Mouse (Mus musculus): Measurements from ENCODE around the gene Mogs. TPM values are rescaled to one million over a fixed set of nuclear protein-coding genes. Genes with fewer than 3 reads are reported as not detected.

The Mogs gene
- polyA plus RNA-seq, 1 experiment from 2014 or later, result 26.1 TPM

GRCm38 (mm10) chr6:83117616-83118015, 2.3 kb downstream of the Mogs start:
- Histone ChIP-seq H3K36me3 (peaks cover 30% of the 10 kb centered on the region), H3K9me3 (replicated peaks) (no peaks in the 10 kb centered on the region), H3K4me2 (no peak overlapping the region), H3K4me1 (peaks cover 60% of the 10 kb centered on the region), H3K9ac (replicated peaks) (no peak overlapping the region; the same call in 1 of the 2 replicates), H3K4me3 (replicated peaks) (no peak overlapping the region), H3K27ac (replicated peaks) (no peak overlapping the region), H3K27me3 (replicated peaks) (no peaks in the 10 kb centered on the region)
- 93% methylated on average over 13 of the region's 13 CpGs for WGBS
- ATAC-seq (ENCODE audit: low FRiP score), result no peak

GRCm38 (mm10) chr6:83118369-83118768, 3.1 kb downstream of the Mogs start:
- Histone ChIP-seq H3K4me1 (peaks cover 67% of the 10 kb centered on the region), H3K4me3 (replicated peaks) (no peak overlapping the region), H3K4me2 (no peak overlapping the region), H3K36me3 (peaks cover 30% of the 10 kb centered on the region), H3K27me3 (replicated peaks) (no peaks in the 10 kb centered on the region), H3K9me3 (replicated peaks) (no peaks in the 10 kb centered on the region), H3K9ac (replicated peaks) (0 out of 2 replicates have a peak overlapping the region, but pooled peaks have one; percentile 1), H3K27ac (replicated peaks) (0 out of 2 replicates have a peak overlapping the region, but pooled peaks have one; percentile 3)
- WGBS, result 81% methylated on average over 11 of the region's 11 CpGs
- no peak for ATAC-seq (ENCODE audit: low FRiP score)

GRCm38 (mm10) chr6:83118825-83119733, 3.8 kb downstream of the Mogs start:
- no peaks in the 10 kb centered on the region for H3K9me3 ChIP-seq (replicated peaks)
- 0 out of 2 replicates have a peak overlapping the region, but pooled peaks have one; percentile 83 for H3K4me3 ChIP-seq (replicated peaks)
- peaks cover 30% of the 10 kb centered on the region for H3K36me3 ChIP-seq
- 86% methylated on average over 14 of the region's 14 CpGs for WGBS
- H3K4me2 ChIP-seq, result peak overlapping the region; percentile 97; the same call in 1 of the 2 replicates
- H3K27me3 ChIP-seq (replicated peaks), result no peaks in the 10 kb centered on the region
- H3K9ac ChIP-seq (replicated peaks), result 0 out of 2 replicates have a peak overlapping the region, but pooled peaks have one; percentile 92
- ATAC-seq (ENCODE audit: low FRiP score), result no peak
- H3K4me1 ChIP-seq, result peaks cover 73% of the 10 kb centered on the region
- 0 out of 2 replicates have a peak overlapping the region, but pooled peaks have one; percentile 28 for H3K27ac ChIP-seq (replicated peaks)

- Histone ChIP-seq H3K27ac (replicated peaks) (peak overlapping the region; percentile 97; the same call in 1 of the 2 replicates), H3K4me1 (peaks cover 73% of the 10 kb centered on the region)
- 80% methylated on average over 7 of the region's 7 CpGs for whole genome bisulfite sequencing
These were observed 4.4 kb downstream of the Mogs start for GRCm38 (mm10) chr6:83119734-83120051.

GRCm38 (mm10) chr6:83120930-83121862, 5.9 kb downstream of the Mogs start, which contains the start of gene Wbp1:
Wbp1 (minus strand) TSS chr6:83121559.
- Histone ChIP-seq H3K27me3 (replicated peaks) (no peaks in the 10 kb centered on the region), H3K4me3 (replicated peaks) (peak within 1 kb of the TSS; percentile 83), H3K9ac (replicated peaks) (peak within 1 kb of the TSS; percentile 92), H3K4me2 (peak within 1 kb of the TSS; percentile 97), H3K27ac (replicated peaks) (peak within 1 kb of the TSS; percentile 97), H3K9me3 (replicated peaks) (no peaks in the 10 kb centered on the region), H3K4me1 (peaks cover 66% of the 10 kb centered on the region), H3K36me3 (peaks cover 30% of the 10 kb centered on the region)
- ATAC-seq (ENCODE audit: low FRiP score), result peak; percentile 95
- WGBS, result under 1% methylated on average over 38 of the region's 38 CpGs

More at GRCm38 (mm10) chr6:83119734-83120051, 4.4 kb downstream of the Mogs start:
- no peak for ATAC-seq (ENCODE audit: low FRiP score)
- H3K27me3 ChIP-seq (replicated peaks), result no peaks in the 10 kb centered on the region
- peak overlapping the region; percentile 97 for H3K4me2 ChIP-seq
- peak overlapping the region; percentile 92; the same call in 1 of the 2 replicates for H3K9ac ChIP-seq (replicated peaks)
- no peaks in the 10 kb centered on the region for H3K9me3 ChIP-seq (replicated peaks)
- peak overlapping the region; percentile 83 for H3K4me3 ChIP-seq (replicated peaks)
- peaks cover 30% of the 10 kb centered on the region for H3K36me3 ChIP-seq

- Histone ChIP-seq H3K4me1 (peaks cover 58% of the 10 kb centered on the region), H3K9ac (replicated peaks) (peak overlapping the region; percentile 73), H3K4me2 (peak overlapping the region; percentile 97), H3K36me3 (peaks cover 27% of the 10 kb centered on the region), H3K27me3 (replicated peaks) (no peaks in the 10 kb centered on the region), H3K27ac (replicated peaks) (peak overlapping the region; percentile 97), H3K9me3 (replicated peaks) (no peaks in the 10 kb centered on the region), H3K4me3 (replicated peaks) (peak overlapping the region; percentile 83)
- no peak; the same call in 1 of the 2 replicates for ATAC-seq (ENCODE audit: low FRiP score)
- 3% methylated on average over 40 of the region's 52 CpGs for WGBS
These were observed 6.8 kb downstream of the Mogs start for GRCm38 (mm10) chr6:83121863-83122710.

- no peak for ATAC-seq (ENCODE audit: low FRiP score)
- Histone ChIP-seq H3K9me3 (replicated peaks) (no peaks in the 10 kb centered on the region), H3K4me2 (peak overlapping the region; percentile 97), H3K27ac (replicated peaks) (no peak overlapping the region; the same call in 1 of the 2 replicates), H3K4me3 (replicated peaks) (no peak overlapping the region; the same call in 1 of the 2 replicates), H3K9ac (replicated peaks) (no peak overlapping the region; the same call in 1 of the 2 replicates), H3K27me3 (replicated peaks) (no peaks in the 10 kb centered on the region), H3K36me3 (peaks cover 19% of the 10 kb centered on the region), H3K4me1 (peaks cover 49% of the 10 kb centered on the region)
- WGBS, result 69% methylated on average over 5 of the region's 5 CpGs
These were observed 7.7 kb downstream of the Mogs start for GRCm38 (mm10) chr6:83122961-83123360.

- H3K4me1 ChIP-seq, result peaks cover 37% of the 10 kb centered on the region
- peak overlapping the region; percentile 55 for H3K9ac ChIP-seq (replicated peaks)
- peak overlapping the region; percentile 72 for H3K4me3 ChIP-seq (replicated peaks)
- H3K27me3 ChIP-seq (replicated peaks), result no peaks in the 10 kb centered on the region
- H3K9me3 ChIP-seq (replicated peaks), result no peaks in the 10 kb centered on the region
- 0 out of 2 replicates have a peak, but pooled peaks have one; percentile 13 for ATAC-seq (ENCODE audit: low FRiP score)
- H3K4me2 ChIP-seq, result peak overlapping the region; percentile 90
- H3K27ac ChIP-seq (replicated peaks), result peak overlapping the region; percentile 54; the same call in 1 of the 2 replicates
- under 1% methylated on average over 30 of the region's 30 CpGs for WGBS
- H3K36me3 ChIP-seq, result peaks cover 3% of the 10 kb centered on the region; the same call in 1 of the 2 replicates
These were observed 9.6 kb downstream of the Mogs start for GRCm38 (mm10) chr6:83124851-83125312.

GRCm38 (mm10) chr6:83125331-83125730, 10.0 kb downstream of the Mogs start, which contains the start of gene Ino80b:
Ino80b (minus strand) TSS chr6:83125431.
- no peak for ATAC-seq (ENCODE audit: low FRiP score)
- WGBS, result 23% methylated on average over 5 of the region's 5 CpGs
- H3K36me3 ChIP-seq, result no peaks in the 10 kb centered on the region
- no peaks in the 10 kb centered on the region for H3K9me3 ChIP-seq (replicated peaks)
- H3K4me3 ChIP-seq (replicated peaks), result peak within 1 kb of the TSS; percentile 72
- H3K4me1 ChIP-seq, result peaks cover 32% of the 10 kb centered on the region
- no peaks in the 10 kb centered on the region for H3K27me3 ChIP-seq (replicated peaks)
- peak within 1 kb of the TSS; percentile 54; the same call in 1 of the 2 replicates for H3K27ac ChIP-seq (replicated peaks)
- peak within 1 kb of the TSS; percentile 90 for H3K4me2 ChIP-seq
- H3K9ac ChIP-seq (replicated peaks), result peak within 1 kb of the TSS; percentile 55

GRCm38 (mm10) chr6:83127419-83127818, 12.1 kb downstream of the Mogs start:
- Histone ChIP-seq H3K9me3 (replicated peaks) (no peaks in the 10 kb centered on the region), H3K4me1 (peaks cover 21% of the 10 kb centered on the region), H3K27me3 (replicated peaks) (no peaks in the 10 kb centered on the region; the same call in 1 of the 2 replicates), H3K27ac (replicated peaks) (no peak overlapping the region), H3K4me3 (replicated peaks) (no peak overlapping the region), H3K9ac (replicated peaks) (no peak overlapping the region), H3K36me3 (no peaks in the 10 kb centered on the region), H3K4me2 (no peak overlapping the region)
- ATAC-seq (ENCODE audit: low FRiP score), result no peak
- 92% methylated on average over 5 of the region's 5 CpGs for WGBS
